ENCODE assay signal across 29 mouse cellular contexts in genomic region chr13:109092654-109093053, GRCm38 (mm10).
DNase-seq lines count a peak whose midpoint lies in the region; ATAC-seq and TF ChIP-seq lines count a peak whose summit lies in the region.
"Had no signal": no experiment of that assay in that cellular context is flagged by ENCODE, and none has a peak within 500 bp of the region (broad histone marks: within the 10 kb centered on the region; RNA-seq: fewer than 3 reads in every experiment).

No protein-coding gene starts in this region.

- peak; percentile 59 for DNase-seq in forebrain, embryonic 14.5 days (ENCODE audit: low spot score)
- DNase-seq in forebrain, postnatal 0 days, result no peak
- peak; percentile 74 for DNase-seq in brain, embryonic 14.5 days (ENCODE audit: low read depth)
- DNase-seq in cerebellum, adult 8-10 months, result peak; percentile 33
- peak; percentile 55 to 68 for DNase-seq in cerebellum, postnatal 25 days
- DNase-seq in ovary, postnatal 36 days (ENCODE audit: low spot score), result no peak
- DNase-seq in urinary bladder, adult 2 months (ENCODE audit: low spot score), result no peak
- no peak for DNase-seq in thymus, postnatal 10 days (ENCODE audit: low spot score in 2 of 2)
- DNase-seq: adrenal gland, adult 2 months; adrenal gland, postnatal 36 days; gastrocnemius, postnatal 14 days; heart, postnatal 14 days; kidney, adult 18-20 months; layer of hippocampus, postnatal 36 days; liver, embryonic 13.5 days; lung, adult 18-20 months; lung, postnatal 4 days; thymus, adult 2 months had no signal

- ATAC-seq in forebrain, embryonic 14.5 days, result peak; percentile 80; the same call in 1 of the 2 replicates
- ATAC-seq in forebrain, postnatal 0 days, result no peak
- ATAC-seq: hindbrain, embryonic 16.5 days; lung, postnatal 0 days had no signal

- no peak overlapping the region for H3K4me3 ChIP-seq in forebrain, embryonic 14.5 days (ENCODE audit: low read depth, low read length)
- no peak overlapping the region for H3K4me3 ChIP-seq in forebrain, postnatal 0 days (ENCODE audit: low read depth, low read length)
- H3K4me3 ChIP-seq: embryonic facial prominence, embryonic 13.5 days; hindbrain, embryonic 10.5 days; limb, embryonic 10.5 days; limb, embryonic 15.5 days; liver, embryonic 13.5 days; megakaryocyte, embryonic 14.5 days; midbrain, embryonic 12.5 days; myocyte; neural tube, embryonic 12.5 days had no signal

- no peak for TF ChIP-seq CTCF in forebrain, postnatal 0 days (IDR thresholded peaks at IDR 0.05; ENCODE audit: low read depth)
- TF ChIP-seq CTCF in brain, embryonic 14.5 days (IDR thresholded peaks at IDR 0.05; ENCODE audit: borderline replicate concordance, extremely low read depth, insufficient read depth, insufficient read length), result no peak

- no peak overlapping the region for H3K27ac ChIP-seq in forebrain, embryonic 14.5 days (ENCODE audit: low read depth, low read length)
- H3K27ac ChIP-seq in forebrain, postnatal 0 days (ENCODE audit: low read depth, low read length), result no peak overlapping the region
- H3K27ac ChIP-seq: embryonic facial prominence, embryonic 13.5 days; hindbrain, embryonic 10.5 days; kidney, postnatal 0 days; limb, embryonic 10.5 days; limb, embryonic 15.5 days; liver, embryonic 13.5 days; midbrain, embryonic 12.5 days; neural tube, embryonic 12.5 days had no signal

- 63% methylated on average over 3 of the region's 3 CpGs for WGBS in forebrain, embryonic 14.5 days
- WGBS in forebrain, postnatal 0 days, result 61% methylated on average over 3 of the region's 3 CpGs

- no peaks in the 10 kb centered on the region for H3K9me3 ChIP-seq in forebrain, embryonic 14.5 days (replicated peaks; ENCODE audit: control insufficient read depth, low read length)
- H3K9me3 ChIP-seq in forebrain, postnatal 0 days (ENCODE audit: low read length), result no peaks in the 10 kb centered on the region
- H3K9me3 ChIP-seq: embryonic facial prominence, embryonic 13.5 days; hindbrain, embryonic 10.5 days; limb, embryonic 10.5 days; limb, embryonic 15.5 days; liver, embryonic 13.5 days; megakaryocyte, embryonic 14.5 days; midbrain, embryonic 12.5 days; neural tube, embryonic 12.5 days had no signal

- no peaks in the 10 kb centered on the region for H3K27me3 ChIP-seq in forebrain, embryonic 14.5 days (replicated peaks; ENCODE audit: control insufficient read depth, insufficient read depth, low read length)
- H3K27me3 ChIP-seq in forebrain, postnatal 0 days (ENCODE audit: insufficient read depth, low read length), result no peaks in the 10 kb centered on the region
- H3K27me3 ChIP-seq: embryonic facial prominence, embryonic 13.5 days; limb, embryonic 15.5 days; liver, embryonic 13.5 days; megakaryocyte, embryonic 14.5 days; midbrain, embryonic 12.5 days; neural tube, embryonic 12.5 days had no signal

- no peaks in the 10 kb centered on the region for H3K36me3 ChIP-seq in forebrain, embryonic 14.5 days (ENCODE audit: control insufficient read depth, insufficient read depth, low read length)
- no peaks in the 10 kb centered on the region for H3K36me3 ChIP-seq in forebrain, postnatal 0 days (ENCODE audit: insufficient read depth)
- H3K36me3 ChIP-seq: embryonic facial prominence, embryonic 13.5 days; hindbrain, embryonic 10.5 days; limb, embryonic 10.5 days; limb, embryonic 15.5 days; liver, embryonic 13.5 days; midbrain, embryonic 12.5 days; neural tube, embryonic 12.5 days had no signal

- H3K4me1 ChIP-seq in forebrain, embryonic 14.5 days (ENCODE audit: control insufficient read depth, insufficient read depth, low read length), result no peaks in the 10 kb centered on the region
- no peaks in the 10 kb centered on the region for H3K4me1 ChIP-seq in forebrain, postnatal 0 days (ENCODE audit: insufficient read depth)
- H3K4me1 ChIP-seq: embryonic facial prominence, embryonic 13.5 days; hindbrain, embryonic 10.5 days; limb, embryonic 10.5 days; limb, embryonic 15.5 days; liver, embryonic 13.5 days; megakaryocyte, embryonic 14.5 days; midbrain, embryonic 12.5 days; neural tube, embryonic 12.5 days had no signal

- H3K4me2 ChIP-seq in forebrain, embryonic 14.5 days (ENCODE audit: low read length), result no peak overlapping the region
- no peak overlapping the region for H3K4me2 ChIP-seq in forebrain, postnatal 0 days (ENCODE audit: low read depth)
- H3K4me2 ChIP-seq: embryonic facial prominence, embryonic 13.5 days; limb, embryonic 15.5 days; liver, embryonic 13.5 days; midbrain, embryonic 12.5 days; neural tube, embryonic 12.5 days had no signal

- no peak overlapping the region for H3K9ac ChIP-seq in forebrain, embryonic 14.5 days (ENCODE audit: low read length)
- H3K9ac ChIP-seq in forebrain, postnatal 0 days, result no peak overlapping the region
- H3K9ac ChIP-seq: embryonic facial prominence, embryonic 13.5 days; limb, embryonic 15.5 days; liver, embryonic 13.5 days; midbrain, embryonic 12.5 days; neural tube, embryonic 12.5 days had no signal

- no peak for TF ChIP-seq POLR2A in brain, embryonic 14.5 days (IDR thresholded peaks at IDR 0.05; ENCODE audit: borderline replicate concordance, extremely low read depth, insufficient read depth, insufficient read length, poor library complexity, severe bottlenecking)

Comparison
In these comparisons a context has a peak if more than half of its experiments do, and no peak if none do; other contexts are left out.
1. DNase-seq: peak in forebrain, embryonic 14.5 days (single experiment), brain, embryonic 14.5 days (single experiment), cerebellum, adult 8-10 months (single experiment) and cerebellum, postnatal 25 days (2 of 2); none in forebrain, postnatal 0 days (single experiment), ovary, postnatal 36 days (single experiment), urinary bladder, adult 2 months (single experiment) and thymus, postnatal 10 days (0 of 2).